8 mouse cellular contexts compared by ENCODE assay signal in genomic region chr15:84681455-84682193, GRCm38 (mm10). TPM values are rescaled to one million over a fixed set of nuclear protein-coding genes. Genes with fewer than 3 reads are reported as not detected.
DNase-seq lines count a peak whose midpoint lies in the region; ATAC-seq lines count a peak whose summit lies in the region.

No protein-coding gene starts in this region.

- peaks cover 87% of the 10 kb centered on the region for H3K27me3 ChIP-seq in megakaryocyte, embryonic 14.5 days (replicated peaks)
- H3K27me3 ChIP-seq in embryonic facial prominence, embryonic 12.5 days = no peaks in the 10 kb centered on the region
- H3K27me3 ChIP-seq in limb, embryonic 10.5 days (ENCODE audit: low read depth, poor library complexity, severe bottlenecking) = no peaks in the 10 kb centered on the region; the same call in 1 of the 2 replicates
- peaks cover 19% of the 10 kb centered on the region for H3K27me3 ChIP-seq in midbrain, embryonic 16.5 days (ENCODE audit: control insufficient read depth, insufficient read depth, low read depth, low read length)

- H3K9me3 ChIP-seq in megakaryocyte, embryonic 14.5 days = peaks cover 4% of the 10 kb centered on the region
- no peaks in the 10 kb centered on the region for H3K9me3 ChIP-seq in embryonic facial prominence, embryonic 12.5 days
- no peaks in the 10 kb centered on the region for H3K9me3 ChIP-seq in limb, embryonic 10.5 days (replicated peaks)
- no peaks in the 10 kb centered on the region for H3K9me3 ChIP-seq in midbrain, embryonic 16.5 days (replicated peaks; ENCODE audit: control insufficient read depth, low read length, poor library complexity, severe bottlenecking)

- peak; percentile 71 to 73 for DNase-seq in heart, postnatal 10 days
- peak; percentile 74 for DNase-seq in limb, embryonic 10.5 days (ENCODE audit: low spot score)
- peak; percentile 75 for DNase-seq in thymus, postnatal 4 days
- DNase-seq in left cerebral cortex, adult 11 months (ENCODE audit: low spot score) = no peak

- H3K36me3 ChIP-seq in megakaryocyte, embryonic 14.5 days (replicated peaks; ENCODE audit: low read length) = no peaks in the 10 kb centered on the region
- no peaks in the 10 kb centered on the region for H3K36me3 ChIP-seq in embryonic facial prominence, embryonic 12.5 days
- H3K36me3 ChIP-seq in limb, embryonic 10.5 days = no peaks in the 10 kb centered on the region
- H3K36me3 ChIP-seq in midbrain, embryonic 16.5 days (ENCODE audit: control insufficient read depth, insufficient read depth, low read length) = no peaks in the 10 kb centered on the region

- no peak for ATAC-seq in megakaryocyte, adult 5-6 weeks (ENCODE audit: poor library complexity, severe bottlenecking)
- ATAC-seq in embryonic facial prominence, embryonic 12.5 days (ENCODE audit: insufficient number of reproducible peaks, insufficient read depth, low FRiP score, low TSS enrichment) = peak; percentile 45; the same call in 1 of the 2 replicates
- no peak for ATAC-seq in midbrain, embryonic 16.5 days

- WGBS in embryonic facial prominence, embryonic 12.5 days = 3% methylated on average over 30 of the region's 31 CpGs
- WGBS in limb, embryonic 10.5 days = 2% methylated on average over 30 of the region's 31 CpGs
- 2% methylated on average over 24 of the region's 31 CpGs for WGBS in midbrain, embryonic 16.5 days

- H3K4me1 ChIP-seq in megakaryocyte, embryonic 14.5 days = peaks cover 36% of the 10 kb centered on the region
- peaks cover 15% of the 10 kb centered on the region for H3K4me1 ChIP-seq in embryonic facial prominence, embryonic 12.5 days
- peaks cover 66% of the 10 kb centered on the region for H3K4me1 ChIP-seq in limb, embryonic 10.5 days
- peaks cover 15% of the 10 kb centered on the region for H3K4me1 ChIP-seq in midbrain, embryonic 16.5 days (ENCODE audit: control insufficient read depth, insufficient read depth, low read length)

- peak overlapping the region; percentile 65 for H3K27ac ChIP-seq in embryonic facial prominence, embryonic 12.5 days
- H3K27ac ChIP-seq in limb, embryonic 10.5 days = peak overlapping the region; percentile 85
- H3K27ac ChIP-seq in midbrain, embryonic 16.5 days (ENCODE audit: low read length) = no peak overlapping the region

- H3K4me3 ChIP-seq in megakaryocyte, embryonic 14.5 days (replicated peaks) = peak overlapping the region; percentile 91
- H3K4me3 ChIP-seq in embryonic facial prominence, embryonic 12.5 days = peak overlapping the region; percentile 65
- H3K4me3 ChIP-seq in limb, embryonic 10.5 days = peak overlapping the region; percentile 83
- peak overlapping the region; percentile 44 for H3K4me3 ChIP-seq in midbrain, embryonic 16.5 days (ENCODE audit: low read depth, low read length)

- H3K4me2 ChIP-seq in embryonic facial prominence, embryonic 12.5 days (replicated peaks) = peak overlapping the region; percentile 97
- peak overlapping the region; percentile 96 for H3K4me2 ChIP-seq in midbrain, embryonic 16.5 days (ENCODE audit: low read length)

- H3K9ac ChIP-seq in embryonic facial prominence, embryonic 12.5 days = peak overlapping the region; percentile 75
- peak overlapping the region; percentile 57 for H3K9ac ChIP-seq in midbrain, embryonic 16.5 days (ENCODE audit: low read depth, low read length)

- intact Hi-C loops in heart, postnatal 10 days (cut with DNase I) = no loop called here

RNA-seq across cellular contexts. Expression of gene Prr5, which starts 12.2 kb away (rescaled TPM):
- polyA plus RNA-seq in megakaryocyte, embryonic 14.5 days (2012; ENCODE audit: insufficient read depth, low replicate concordance) = 6.3 and 8.8 TPM in 2 replicates
- total RNA-seq in megakaryocyte, adult 5-6 weeks (2015) = 5.6 and 6.4 TPM in 2 replicates
- total RNA-seq in megakaryocyte, adult 5-6 weeks (2017) = 4.4 and 5.4 TPM in 2 replicates
- 20.4 and 20.7 TPM in 2 replicates for polyA plus RNA-seq in embryonic facial prominence, embryonic 12.5 days (2016; fragmentation: Nextera tagmentation; extraction: Ambion mirVana)
- total RNA-seq in heart, postnatal 10 days (2021) = 10 to 100 TPM in 1 of 2 experiments, 1 to 10 TPM in 1; 7.0 to 11.9 TPM
- 16.3 and 16.5 TPM in 2 replicates for polyA plus RNA-seq in limb, embryonic 10.5 days (2016; fragmentation: Nextera tagmentation; extraction: Ambion mirVana)
- 28.1 and 30.8 TPM in 2 replicates for polyA plus RNA-seq in midbrain, embryonic 16.5 days (2015; fragmentation: Nextera tagmentation; extraction: Ambion mirVana)

RNA-seq across cellular contexts. Expression of gene Arhgap8, which starts 38.2 kb away (rescaled TPM):
- polyA plus RNA-seq in megakaryocyte, embryonic 14.5 days (2012; ENCODE audit: insufficient read depth, low replicate concordance) = 0.91 TPM in 1 of 2 replicates, not detected in the other
- total RNA-seq in megakaryocyte, adult 5-6 weeks (2015) = not detected in 2 replicates
- total RNA-seq in megakaryocyte, adult 5-6 weeks (2017) = not detected in 2 replicates
- 3.9 and 4.1 TPM in 2 replicates for polyA plus RNA-seq in embryonic facial prominence, embryonic 12.5 days (2016; fragmentation: Nextera tagmentation; extraction: Ambion mirVana)
- 1 to 10 TPM; 1.6 to 2.0 TPM for total RNA-seq in heart, postnatal 10 days (2021)
- 3.5 and 4.1 TPM in 2 replicates for polyA plus RNA-seq in limb, embryonic 10.5 days (2016; fragmentation: Nextera tagmentation; extraction: Ambion mirVana)
- polyA plus RNA-seq in midbrain, embryonic 16.5 days (2015; fragmentation: Nextera tagmentation; extraction: Ambion mirVana) = 0.35 and 0.39 TPM in 2 replicates
